Mouse (Mus musculus): ENCODE data around the gene Slit3.

Slit3 gene

GRCm38 (mm10) chr11:35337927-35338819 lies 217.1 kb downstream of the Slit3 start:
- in situ Hi-C loops (cut with MboI, MseI) = loop anchor here in 1 of 2 experiments (5.0 kb wide), 1 partner anchor 881 kb away; no protein-coding TSS in a partner anchor

- in situ Hi-C loops (cut with MboI, MseI) = no loop called here
These were observed 219.7 kb downstream of the Slit3 start for GRCm38 (mm10) chr11:35340752-35341151.

- in situ Hi-C loops (cut with MboI, MseI) = no loop called here
These were observed 221.5 kb downstream of the Slit3 start for GRCm38 (mm10) chr11:35342486-35342885.

- in situ Hi-C loops (cut with MboI, MseI) = no loop called here
These were observed 224.9 kb downstream of the Slit3 start for GRCm38 (mm10) chr11:35345696-35346480.

GRCm38 (mm10) chr11:35348099-35348498 lies 227.1 kb downstream of the Slit3 start:
- in situ Hi-C loops (cut with MboI, MseI) = no loop called here

- in situ Hi-C loops (cut with MboI, MseI) = no loop called here
These were observed 229.9 kb downstream of the Slit3 start for GRCm38 (mm10) chr11:35350968-35351367.

- in situ Hi-C loops (cut with MboI, MseI) = no loop called here
These were observed 230.4 kb downstream of the Slit3 start for GRCm38 (mm10) chr11:35351376-35351775.

- in situ Hi-C loops (cut with MboI, MseI) = no loop called here
These were observed 234.8 kb downstream of the Slit3 start for GRCm38 (mm10) chr11:35355811-35356210.

- in situ Hi-C loops (cut with MboI, MseI) = no loop called here
These were observed 240.0 kb downstream of the Slit3 start for GRCm38 (mm10) chr11:35361071-35361470.

GRCm38 (mm10) chr11:35362975-35363374 lies 242.0 kb downstream of the Slit3 start:
- in situ Hi-C loops (cut with MboI, MseI) = no loop called here

GRCm38 (mm10) chr11:35364469-35364868 lies 243.4 kb downstream of the Slit3 start:
- in situ Hi-C loops (cut with MboI, MseI) = no loop called here

GRCm38 (mm10) chr11:35365510-35365931 lies 244.5 kb downstream of the Slit3 start:
- in situ Hi-C loops (cut with MboI, MseI) = no loop called here

GRCm38 (mm10) chr11:35366611-35367010 lies 245.6 kb downstream of the Slit3 start:
- in situ Hi-C loops (cut with MboI, MseI) = no loop called here

GRCm38 (mm10) chr11:35367248-35367647 lies 246.2 kb downstream of the Slit3 start:
- in situ Hi-C loops (cut with MboI, MseI) = no loop called here

- in situ Hi-C loops (cut with MboI, MseI) = loop anchor here in 1 of 2 experiments (5.0 kb wide), 1 partner anchor 1548 kb away; no protein-coding TSS in a partner anchor
These were observed 248.9 kb downstream of the Slit3 start for GRCm38 (mm10) chr11:35369964-35370363.

GRCm38 (mm10) chr11:35370705-35371104 lies 249.7 kb downstream of the Slit3 start:
- in situ Hi-C loops (cut with MboI, MseI) = loop anchor here in 1 of 2 experiments (5.0 kb wide), 1 partner anchor 1548 kb away; no protein-coding TSS in a partner anchor

GRCm38 (mm10) chr11:35372410-35372809 lies 251.4 kb downstream of the Slit3 start:
- in situ Hi-C loops (cut with MboI, MseI) = loop anchor here in 1 of 2 experiments (5.0 kb wide), 1 partner anchor 1550 kb away; no protein-coding TSS in a partner anchor

GRCm38 (mm10) chr11:35375072-35375471 lies 254.0 kb downstream of the Slit3 start:
- in situ Hi-C loops (cut with MboI, MseI) = no loop called here

GRCm38 (mm10) chr11:35378802-35379201 lies 257.8 kb downstream of the Slit3 start:
- in situ Hi-C loops (cut with MboI, MseI) = no loop called here

GRCm38 (mm10) chr11:35379407-35379806 lies 258.4 kb downstream of the Slit3 start:
- in situ Hi-C loops (cut with MboI, MseI) = no loop called here

GRCm38 (mm10) chr11:35380766-35381165 lies 259.7 kb downstream of the Slit3 start:
- in situ Hi-C loops (cut with MboI, MseI) = no loop called here

GRCm38 (mm10) chr11:35385444-35385843 lies 264.4 kb downstream of the Slit3 start:
- in situ Hi-C loops (cut with MboI, MseI) = no loop called here
